Mouse (Mus musculus) hindbrain, embryonic 11.5 days (tissue): ENCODE measurements around the gene Tmtc2. TPM values are rescaled to one million over a fixed set of nuclear protein-coding genes. Genes with fewer than 3 reads are reported as not detected.
A peak's percentile ranks its signal among the peaks of the same experiment; 100 is the strongest.

ENCODE experiments used
- ATAC-seq: fragments of 200-750 bp; cut with Nextera tagmentation; 2 replicates; pipeline ENCODE4 v1.8.0; 2017; ENCODE audit warnings: mild to moderate bottlenecking, moderate TSS enrichment, moderate library complexity; ENCODE audit not compliant: low FRiP score
- DNase-seq: peaks from one replicate; pipeline ENCODE4 v3.0.0-alpha.2; 2015; ENCODE audit warnings: low spot score
- H3K27ac ChIP-seq: fragments of 300-500 bp; sonication (generic); 2 replicates; pipeline ENCODE4 v1.5.1; 2014; ENCODE audit warnings: mild to moderate bottlenecking, low read depth, low read length
- H3K27me3 ChIP-seq: fragments of 300-500 bp; sonication (generic); 2 replicates; pipeline ENCODE4 v1.6.1; 2014; ENCODE audit warnings: mild to moderate bottlenecking, low read length, moderate library complexity, mixed read lengths; ENCODE audit not compliant: control insufficient read depth, insufficient read depth
- H3K36me3 ChIP-seq: fragments of 300-500 bp; sonication (generic); 2 replicates; pipeline ENCODE4 v1.6.1; 2014; ENCODE audit warnings: mild to moderate bottlenecking, low read length, moderate library complexity, mixed read lengths; ENCODE audit not compliant: control insufficient read depth, insufficient read depth
- H3K4me1 ChIP-seq: fragments of 300-500 bp; sonication (generic); replicated peaks from 2 replicates; pipeline ENCODE4 v1.6.1; 2014; ENCODE audit warnings: low read length, mixed read lengths; ENCODE audit not compliant: control insufficient read depth, insufficient read depth
- H3K4me2 ChIP-seq: fragments of 300-500 bp; sonication (generic); replicated peaks from 2 replicates; pipeline ENCODE4 v1.6.1; 2014; ENCODE audit warnings: mild to moderate bottlenecking, low read depth, low read length
- H3K4me3 ChIP-seq: fragments of 300-500 bp; sonication (generic); 2 replicates; pipeline ENCODE4 v1.5.1; 2014; ENCODE audit warnings: low read depth, low read length
- H3K9ac ChIP-seq: fragments of 300-500 bp; sonication (generic); 2 replicates; pipeline ENCODE4 v1.6.1; 2014; ENCODE audit warnings: low read depth, low read length
- H3K9me3 ChIP-seq: fragments of 300-500 bp; sonication (generic); 2 replicates; pipeline ENCODE4 v1.6.1; 2016; ENCODE audit warnings: low read length; ENCODE audit not compliant: control insufficient read depth
- WGBS: fragments of 180-500 bp; shearing (Covaris S2); extraction: QIAGEN DNeasy Blood & Tissue Kit; methylation state at CpG from one replicate; pipeline ENCODE4 v1.1.7; 2014; 5-methylcytosine and 5-hydroxymethylcytosine counted together
- polyA plus RNA-seq: library from polyadenylated mRNA; unstranded; fragments of >200 nt; fragmentation: Nextera tagmentation; extraction: Ambion mirVana; gene quantifications from 2 replicates; pipeline ENCODE4 v1.2.1, GENCODE M21; 2014

Gene Tmtc2
- polyA plus RNA-seq, 1 experiment from 2014 or later = 9.5 TPM

DNA sequence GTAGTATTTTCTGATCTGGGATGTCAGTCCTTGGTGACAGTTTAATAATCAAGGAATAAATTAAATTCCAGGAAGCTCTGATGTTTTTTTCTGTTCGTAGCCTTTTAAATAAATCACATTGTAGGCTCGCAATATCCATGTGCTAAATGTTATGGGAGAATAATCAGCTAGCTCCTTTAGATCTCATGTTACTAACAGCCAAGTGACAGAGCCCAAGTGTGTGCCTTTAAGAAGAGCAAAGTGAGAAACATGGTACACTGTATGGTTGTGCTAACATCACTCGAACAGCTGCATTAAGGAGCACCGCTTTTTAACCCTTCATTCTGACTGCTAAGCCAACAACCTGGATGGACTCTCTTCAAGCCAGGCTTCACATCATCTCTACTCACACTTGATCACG lies 146.2 kb downstream of the Tmtc2 start:
- no peak overlapping the region for H3K4me3 ChIP-seq
- no peak for ATAC-seq
- no peaks in the 10 kb centered on the region for H3K4me1 ChIP-seq
- H3K9ac ChIP-seq = no peak overlapping the region
- no peaks in the 10 kb centered on the region for H3K9me3 ChIP-seq
- no peak overlapping the region for H3K4me2 ChIP-seq
- H3K27me3 ChIP-seq = no peaks in the 10 kb centered on the region
- H3K36me3 ChIP-seq = no peaks in the 10 kb centered on the region
- DNase-seq = no peak
- H3K27ac ChIP-seq = no peak overlapping the region
- 80% methylated on average over 5 of the region's 5 CpGs for WGBS

DNA sequence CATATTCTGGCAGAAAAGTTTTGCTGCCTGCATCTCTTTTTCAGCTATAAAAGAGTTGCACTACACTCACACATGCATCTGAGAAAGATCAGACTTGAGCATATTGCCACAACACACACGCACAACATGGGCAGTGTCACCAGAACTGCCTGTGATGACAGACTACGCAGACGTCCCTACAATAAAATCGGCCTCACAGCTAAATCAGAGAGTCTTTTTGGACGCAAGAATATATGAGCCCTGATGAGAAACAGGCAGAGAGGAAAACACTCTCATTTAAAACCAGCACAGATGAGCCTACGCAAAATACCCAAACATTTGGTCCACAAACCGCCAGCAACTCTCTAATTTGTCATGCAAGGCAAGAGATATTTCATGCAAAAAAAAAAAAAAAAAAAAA lies 146.6 kb downstream of the Tmtc2 start:
- DNase-seq (no peak), ATAC-seq (no peak)
- no peak overlapping the region for H3K4me2 ChIP-seq
- no peak overlapping the region for H3K9ac ChIP-seq
- H3K4me3 ChIP-seq = no peak overlapping the region
- H3K4me1 ChIP-seq = no peaks in the 10 kb centered on the region
- no peaks in the 10 kb centered on the region for H3K36me3 ChIP-seq
- H3K27me3 ChIP-seq = no peaks in the 10 kb centered on the region
- 89% methylated on average over 7 of the region's 7 CpGs for WGBS
- no peaks in the 10 kb centered on the region for H3K9me3 ChIP-seq
- no peak overlapping the region for H3K27ac ChIP-seq

DNA sequence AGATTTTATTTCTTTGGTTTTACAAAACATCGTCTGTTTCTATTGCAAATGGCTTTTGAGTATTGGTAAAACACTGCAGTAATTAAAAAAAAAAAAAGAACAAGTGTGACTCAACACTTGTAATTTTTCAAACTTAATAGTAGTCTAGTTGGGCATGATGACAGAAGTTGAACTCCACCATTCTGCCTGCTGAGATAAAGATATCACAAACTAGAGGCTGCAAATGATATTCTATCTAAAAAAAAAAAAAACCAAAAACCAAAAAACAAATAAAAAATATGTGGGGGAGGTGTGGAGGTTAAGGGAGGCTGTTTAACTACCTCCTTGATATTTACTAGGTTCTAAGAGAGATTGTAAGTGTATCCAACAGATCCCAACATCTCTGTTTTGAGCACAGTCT lies 149.2 kb downstream of the Tmtc2 start:
- H3K36me3 ChIP-seq = no peaks in the 10 kb centered on the region
- no peak overlapping the region for H3K9ac ChIP-seq
- H3K27me3 ChIP-seq = no peaks in the 10 kb centered on the region
- no peak for DNase-seq
- no peak overlapping the region for H3K4me2 ChIP-seq
- no peak overlapping the region for H3K27ac ChIP-seq
- 91% methylated on average over 1 of the region's 1 CpGs for WGBS
- no peaks in the 10 kb centered on the region for H3K9me3 ChIP-seq
- H3K4me1 ChIP-seq = no peaks in the 10 kb centered on the region
- no peak for ATAC-seq
- no peak overlapping the region for H3K4me3 ChIP-seq

DNA sequence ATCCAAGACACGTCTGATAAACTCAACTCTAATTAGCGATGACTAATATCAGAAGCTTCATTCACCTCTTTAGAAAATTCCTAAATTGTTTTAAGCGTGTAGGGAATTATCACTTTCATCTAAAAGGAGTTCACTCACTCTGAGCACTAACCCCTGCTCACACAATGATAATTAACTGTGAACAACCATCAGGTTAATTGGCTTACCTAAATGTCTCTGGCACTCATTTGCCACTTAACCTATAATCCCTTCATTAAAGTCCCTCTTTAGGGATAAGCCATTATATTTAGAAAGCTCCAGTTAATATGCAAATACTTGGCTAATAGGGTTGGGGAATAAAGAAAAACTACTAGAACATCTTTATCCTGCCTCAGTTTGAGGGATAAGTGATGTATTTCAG lies 151.1 kb downstream of the Tmtc2 start:
- no peak overlapping the region for H3K4me3 ChIP-seq
- no peaks in the 10 kb centered on the region for H3K4me1 ChIP-seq
- no peaks in the 10 kb centered on the region for H3K36me3 ChIP-seq
- H3K27ac ChIP-seq = no peak overlapping the region
- no peaks in the 10 kb centered on the region for H3K9me3 ChIP-seq
- DNase-seq (no peak), ATAC-seq (no peak)
- H3K9ac ChIP-seq = no peak overlapping the region
- H3K4me2 ChIP-seq = no peak overlapping the region
- no peaks in the 10 kb centered on the region for H3K27me3 ChIP-seq
- 89% methylated on average over 3 of the region's 3 CpGs for WGBS

DNA sequence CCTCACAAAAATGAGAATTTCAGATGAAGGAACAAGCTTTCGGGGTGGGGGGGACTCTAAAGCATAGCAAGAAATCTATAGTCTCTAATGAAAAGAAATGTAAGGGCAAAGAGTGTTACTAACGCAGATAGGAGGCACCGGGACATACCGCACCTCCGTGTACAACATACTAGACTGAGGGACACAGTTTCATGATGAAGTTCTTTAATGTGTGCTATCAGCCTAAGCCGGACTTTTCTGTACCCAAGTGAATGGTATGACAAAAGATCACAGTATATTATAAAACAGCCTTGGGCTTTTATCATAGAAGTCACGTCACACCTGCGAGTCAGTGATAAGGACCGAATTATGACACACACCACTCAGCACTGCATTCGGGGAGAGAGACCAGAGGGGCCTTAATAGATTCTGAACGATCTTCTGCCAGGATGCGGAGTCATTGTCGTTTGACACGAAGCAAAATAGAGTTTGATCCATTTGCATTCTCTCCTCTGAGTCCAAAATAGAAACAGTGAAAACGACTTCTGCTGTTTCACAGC lies 156.3 kb downstream of the Tmtc2 start:
- Histone ChIP-seq H3K4me2 (no peak overlapping the region), H3K27me3 (no peaks in the 10 kb centered on the region), H3K9me3 (no peaks in the 10 kb centered on the region), H3K4me1 (no peaks in the 10 kb centered on the region), H3K36me3 (no peaks in the 10 kb centered on the region), H3K9ac (no peak overlapping the region), H3K27ac (no peak overlapping the region), H3K4me3 (no peak overlapping the region)
- DNase-seq (no peak), ATAC-seq (no peak)
- 90% methylated on average over 15 of the region's 15 CpGs for WGBS

DNA sequence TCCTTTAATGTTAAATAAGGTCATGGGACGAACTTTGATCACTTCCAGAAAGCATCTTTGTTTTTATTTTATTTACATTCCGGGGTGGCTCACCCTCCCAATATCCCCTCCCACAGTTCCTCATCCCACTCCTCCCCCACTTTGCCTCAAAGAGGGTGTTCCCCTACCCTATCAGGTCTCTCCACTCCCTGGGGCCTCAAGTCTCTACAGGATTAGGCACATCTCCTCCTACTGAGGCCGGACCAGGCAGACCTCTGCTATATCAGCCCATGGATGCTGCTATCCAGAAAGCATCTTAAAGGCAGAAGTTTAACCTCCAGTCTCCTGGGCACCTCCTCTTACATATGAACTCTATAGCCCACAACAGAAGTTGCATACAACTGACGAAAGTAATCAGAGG lies 157.7 kb downstream of the Tmtc2 start:
- Histone ChIP-seq H3K4me1 (no peaks in the 10 kb centered on the region), H3K9me3 (no peaks in the 10 kb centered on the region), H3K4me3 (no peak overlapping the region), H3K27me3 (no peaks in the 10 kb centered on the region), H3K36me3 (no peaks in the 10 kb centered on the region), H3K4me2 (no peak overlapping the region), H3K9ac (no peak overlapping the region), H3K27ac (no peak overlapping the region)
- DNase-seq (no peak), ATAC-seq (no peak)
- 81% methylated on average over 4 of the region's 4 CpGs for WGBS

DNA sequence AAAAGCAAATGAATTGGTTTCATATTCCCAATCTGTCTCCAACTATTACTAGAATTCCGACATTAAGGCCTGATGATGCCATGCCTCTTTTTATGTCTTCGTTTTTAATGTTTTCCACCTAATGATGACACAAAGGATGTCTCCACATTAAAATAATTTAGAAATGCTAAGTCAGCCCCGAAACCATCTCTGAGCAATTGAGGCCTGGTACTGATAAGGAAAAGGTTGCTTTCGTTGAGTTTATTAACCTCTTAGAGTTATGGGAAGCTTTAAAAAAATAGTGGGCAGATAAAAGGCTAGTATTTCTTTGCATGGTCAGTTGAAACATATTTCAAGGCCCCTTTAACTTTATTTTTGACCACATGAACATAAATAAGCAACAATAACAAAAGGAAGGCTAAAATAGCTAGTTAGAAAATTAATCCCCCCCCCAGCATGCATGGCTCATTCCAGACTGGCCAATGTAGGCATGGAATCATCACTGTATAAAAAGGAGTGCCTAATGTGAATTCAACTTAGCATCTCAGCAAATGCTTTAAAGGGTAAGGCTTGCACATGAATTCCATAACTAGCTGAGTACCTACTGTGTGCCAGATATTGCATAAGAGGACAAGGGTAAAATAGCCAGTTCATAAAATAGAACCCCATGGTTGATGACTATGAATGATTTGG lies 168.3 kb downstream of the Tmtc2 start:
- Histone ChIP-seq H3K9me3 (no peaks in the 10 kb centered on the region), H3K4me2 (no peak overlapping the region), H3K27me3 (no peaks in the 10 kb centered on the region), H3K27ac (no peak overlapping the region), H3K4me1 (no peaks in the 10 kb centered on the region), H3K36me3 (no peaks in the 10 kb centered on the region), H3K9ac (no peak overlapping the region), H3K4me3 (no peak overlapping the region)
- DNase-seq (no peak), ATAC-seq (no peak)
- 96% methylated on average over 4 of the region's 4 CpGs for WGBS

DNA sequence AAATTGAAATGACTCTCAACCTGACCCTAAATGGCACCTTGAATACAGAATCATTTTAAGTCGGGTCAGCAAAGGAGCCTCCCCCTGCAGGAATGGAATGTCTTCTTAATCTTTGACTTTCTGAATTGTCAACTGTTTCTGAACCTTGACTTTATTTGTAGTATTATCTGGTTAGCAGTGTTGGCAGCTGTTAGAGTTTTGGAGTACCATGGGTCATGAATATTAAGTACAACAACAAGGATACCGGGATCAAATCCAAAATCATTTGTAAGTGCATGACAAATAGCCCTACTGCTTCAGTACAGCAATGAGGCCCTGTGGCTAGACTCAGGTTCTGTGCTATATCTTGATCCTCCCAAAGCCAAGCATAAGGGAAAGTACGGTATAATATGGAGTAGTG lies 170.3 kb downstream of the Tmtc2 start:
- H3K4me2 ChIP-seq = no peak overlapping the region
- WGBS = 82% methylated on average over 3 of the region's 3 CpGs
- no peaks in the 10 kb centered on the region for H3K9me3 ChIP-seq
- H3K27ac ChIP-seq = no peak overlapping the region
- H3K36me3 ChIP-seq = no peaks in the 10 kb centered on the region
- no peak for DNase-seq
- no peaks in the 10 kb centered on the region for H3K27me3 ChIP-seq
- H3K9ac ChIP-seq = no peak overlapping the region
- no peak overlapping the region for H3K4me3 ChIP-seq
- no peak for ATAC-seq
- H3K4me1 ChIP-seq = no peaks in the 10 kb centered on the region

DNA sequence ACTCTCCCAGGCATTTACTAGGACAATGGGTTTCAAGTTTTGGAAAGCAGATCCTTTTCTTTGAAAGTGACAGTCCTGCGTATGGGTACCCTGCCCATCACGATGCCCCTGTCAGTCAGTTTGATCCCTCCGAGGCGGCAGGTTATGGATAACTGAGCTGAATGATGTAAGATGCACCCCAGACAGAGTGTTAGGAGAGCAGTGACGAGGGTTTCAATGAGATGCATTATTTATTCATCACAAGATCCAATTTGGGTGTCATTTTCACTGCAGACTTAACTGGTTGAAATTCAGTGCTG lies 171.8 kb downstream of the Tmtc2 start:
- WGBS = 57% methylated on average over 5 of the region's 5 CpGs
- H3K4me3 ChIP-seq = no peak overlapping the region
- no peak overlapping the region for H3K9ac ChIP-seq
- no peaks in the 10 kb centered on the region for H3K27me3 ChIP-seq
- H3K27ac ChIP-seq = no peak overlapping the region
- ATAC-seq = peak; percentile 87
- no peaks in the 10 kb centered on the region for H3K9me3 ChIP-seq
- no peaks in the 10 kb centered on the region for H3K4me1 ChIP-seq
- peak; percentile 18 for DNase-seq
- H3K4me2 ChIP-seq = no peak overlapping the region
- H3K36me3 ChIP-seq = no peaks in the 10 kb centered on the region
